Mouse (Mus musculus) intestine, embryonic 16.5 days (tissue): ENCODE data around the gene Prdm16. TPM values are rescaled to one million over a fixed set of nuclear protein-coding genes. Genes with fewer than 3 reads are reported as not detected.

Source experiments
- ATAC-seq: fragments of 200-750 bp; cut with Nextera tagmentation; 2 replicates; pipeline ENCODE4 v1.8.0; 2017; ENCODE audit warnings: moderate TSS enrichment, moderate library complexity
- H3K27ac ChIP-seq: fragments of 300-500 bp; sonication (generic); 2 replicates; pipeline ENCODE4 v1.5.1; 2014; ENCODE audit warnings: mild to moderate bottlenecking, low read length
- H3K27me3 ChIP-seq: fragments of 300-500 bp; sonication (generic); replicated peaks from 2 replicates; pipeline ENCODE4 v1.6.1; 2014; ENCODE audit warnings: low read length, control low read depth, mixed read lengths; ENCODE audit not compliant: control insufficient read depth, insufficient read depth
- H3K36me3 ChIP-seq: fragments of 300-500 bp; sonication (generic); 2 replicates; pipeline ENCODE4 v1.6.1; 2014; ENCODE audit warnings: low read length, control low read depth; ENCODE audit not compliant: control insufficient read depth, insufficient read depth
- H3K4me1 ChIP-seq: fragments of 300-500 bp; sonication (generic); 2 replicates; pipeline ENCODE4 v1.6.1; 2014; ENCODE audit warnings: low read length, control low read depth, mixed read lengths; ENCODE audit not compliant: control insufficient read depth, insufficient read depth
- H3K4me2 ChIP-seq: fragments of 300-500 bp; sonication (generic); 2 replicates; pipeline ENCODE4 v1.6.1; 2014; ENCODE audit warnings: low read depth, low read length, control low read depth
- H3K4me3 ChIP-seq: fragments of 300-500 bp; sonication (generic); 2 replicates; pipeline ENCODE4 v1.5.1; 2014; ENCODE audit warnings: mild to moderate bottlenecking, low read length
- H3K9ac ChIP-seq: fragments of 300-500 bp; sonication (generic); 2 replicates; pipeline ENCODE4 v1.6.1; 2014; ENCODE audit warnings: low read depth, low read length
- H3K9me3 ChIP-seq: fragments of 300-500 bp; sonication (generic); 2 replicates; pipeline ENCODE4 v1.6.1; 2016; ENCODE audit warnings: low read length, control low read depth; ENCODE audit not compliant: control insufficient read depth
- WGBS: fragments of 180-500 bp; shearing (Covaris S2); extraction: QIAGEN DNeasy Blood & Tissue Kit; methylation state at CpG from one replicate; pipeline ENCODE4 v1.1.7; 2014; 5-methylcytosine and 5-hydroxymethylcytosine counted together
- polyA plus RNA-seq: library from polyadenylated mRNA; unstranded; fragments of >200 nt; fragmentation: Nextera tagmentation; extraction: Ambion mirVana; gene quantifications from 2 replicates; pipeline ENCODE4 v1.2.1, GENCODE M21; 2015

The Prdm16 gene
- polyA plus RNA-seq, 1 experiment from 2014 or later = 17.6 TPM

DNA sequence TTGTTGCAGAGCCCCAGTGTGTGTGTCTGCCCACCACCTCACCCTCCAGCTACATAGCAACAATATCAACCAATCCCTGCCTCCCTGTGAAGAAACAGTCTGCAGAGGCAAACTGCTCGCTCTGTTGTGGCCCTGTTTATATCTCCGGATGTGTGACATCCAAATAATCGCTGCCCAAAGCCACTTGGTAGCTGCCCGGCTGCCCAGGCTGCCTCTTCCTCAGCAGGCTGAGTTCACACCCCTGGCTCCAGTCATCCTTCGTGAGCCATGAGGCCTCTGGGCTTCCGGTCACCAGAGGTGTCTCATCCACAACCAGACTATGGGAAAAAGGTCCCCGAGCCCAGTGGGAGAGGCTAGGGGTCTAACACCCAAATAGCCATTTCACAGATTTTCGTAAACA lies 164.1 kb downstream of the Prdm16 start:
- Histone ChIP-seq H3K4me1 (peaks cover 16% of the 10 kb centered on the region), H3K27me3 (0 out of 2 replicates have a peak, but pooled peaks cover 2% of the 10 kb centered on the region), H3K27ac (no peak overlapping the region), H3K4me3 (no peak overlapping the region), H3K9ac (no peak overlapping the region), H3K4me2 (no peak overlapping the region), H3K36me3 (no peaks in the 10 kb centered on the region), H3K9me3 (no peaks in the 10 kb centered on the region)
- no peak for ATAC-seq
- 22% methylated on average over 8 of the region's 8 CpGs for WGBS

DNA sequence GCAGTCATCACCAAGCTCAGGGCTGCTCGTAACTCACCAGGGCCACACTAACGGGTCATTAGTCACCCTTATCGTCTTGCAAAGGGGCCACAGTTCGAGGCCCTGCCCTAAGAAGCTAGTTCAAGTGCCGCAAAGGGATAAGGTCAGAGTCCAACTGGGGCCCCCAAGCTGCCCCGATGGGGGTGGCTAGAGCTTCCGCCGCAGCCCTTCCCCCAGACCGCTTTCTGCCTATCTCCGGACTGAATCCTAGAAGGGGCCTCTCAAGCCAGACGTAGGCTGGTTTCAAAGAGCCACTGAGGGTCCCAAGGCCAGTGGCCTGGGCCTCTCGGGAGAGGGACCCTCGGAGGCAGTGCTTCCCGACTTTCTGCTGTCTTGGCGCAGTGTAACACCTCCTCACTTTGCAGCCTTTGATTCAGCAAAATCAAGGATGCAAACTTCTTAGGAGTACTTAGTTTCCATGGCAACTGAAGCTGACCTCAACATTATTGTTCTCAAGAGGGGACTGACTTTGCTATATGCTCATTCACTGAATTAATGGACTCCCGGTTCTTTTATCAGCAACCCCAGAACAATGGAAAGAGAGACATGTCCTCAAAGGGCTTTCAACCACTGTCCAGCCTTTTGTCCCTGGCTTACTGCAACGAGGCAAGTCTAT lies 165.1 kb downstream of the Prdm16 start:
- Histone ChIP-seq H3K9ac (no peak overlapping the region), H3K36me3 (no peaks in the 10 kb centered on the region), H3K27ac (peak overlapping the region; percentile 89), H3K4me2 (peak overlapping the region; percentile 31; the same call in 1 of the 2 replicates), H3K9me3 (no peaks in the 10 kb centered on the region), H3K4me3 (peak overlapping the region; percentile 10; the same call in 1 of the 2 replicates), H3K27me3 (0 out of 2 replicates have a peak, but pooled peaks cover 2% of the 10 kb centered on the region), H3K4me1 (peaks cover 16% of the 10 kb centered on the region)
- ATAC-seq = peak; percentile 96
- WGBS = 18% methylated on average over 17 of the region's 17 CpGs

DNA sequence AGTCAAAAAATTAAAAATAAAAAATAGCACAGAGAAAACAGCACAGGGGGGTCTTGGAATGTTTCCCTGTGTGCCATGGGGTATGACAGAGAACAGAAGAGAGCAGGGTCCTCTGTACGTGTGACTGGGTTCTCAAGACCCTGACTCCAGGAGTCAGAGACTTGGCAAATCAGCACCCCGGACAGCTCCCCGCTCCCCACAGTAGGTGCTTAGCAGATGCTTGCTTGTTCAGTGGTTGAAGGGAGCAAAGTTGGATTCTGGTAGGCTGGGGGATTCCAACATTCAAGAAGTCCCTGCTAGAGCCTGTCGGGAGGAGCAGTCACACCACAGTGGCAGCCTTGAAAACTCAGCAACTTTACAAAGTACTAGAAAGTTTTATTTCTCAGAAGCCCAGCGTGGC lies 170.4 kb downstream of the Prdm16 start:
- no peak overlapping the region for H3K27ac ChIP-seq
- H3K27me3 ChIP-seq = no peaks in the 10 kb centered on the region
- no peak overlapping the region for H3K9ac ChIP-seq
- H3K4me2 ChIP-seq = no peak overlapping the region
- no peaks in the 10 kb centered on the region for H3K36me3 ChIP-seq
- peaks cover 3% of the 10 kb centered on the region; the same call in 1 of the 2 replicates for H3K4me1 ChIP-seq
- H3K4me3 ChIP-seq = no peak overlapping the region
- ATAC-seq = no peak
- H3K9me3 ChIP-seq = no peaks in the 10 kb centered on the region
- WGBS = 36% methylated on average over 5 of the region's 5 CpGs

DNA sequence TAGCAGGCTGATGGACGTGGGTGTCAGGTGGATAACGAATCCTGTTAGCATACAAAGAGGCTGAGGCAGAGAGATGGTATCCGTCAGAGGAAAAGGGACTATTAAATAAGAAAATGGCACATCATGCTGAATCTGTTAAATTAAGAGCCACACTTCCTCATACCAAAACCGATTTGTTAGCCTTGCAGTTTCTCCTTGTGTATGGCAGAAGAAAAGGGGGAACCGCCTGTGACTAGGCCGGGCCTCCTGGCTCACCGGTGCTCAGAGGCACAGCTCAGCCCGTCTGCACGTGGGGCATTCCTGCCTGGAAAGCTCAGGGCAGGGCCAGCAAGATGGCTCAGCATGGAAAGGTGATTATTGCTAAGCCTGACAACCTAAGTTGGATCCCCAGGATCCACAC lies 171.6 kb downstream of the Prdm16 start:
- Histone ChIP-seq H3K9me3 (no peaks in the 10 kb centered on the region), H3K27me3 (no peaks in the 10 kb centered on the region), H3K27ac (no peak overlapping the region), H3K9ac (no peak overlapping the region), H3K4me2 (no peak overlapping the region), H3K4me1 (peaks cover 3% of the 10 kb centered on the region; the same call in 1 of the 2 replicates), H3K36me3 (no peaks in the 10 kb centered on the region), H3K4me3 (no peak overlapping the region)
- 57% methylated on average over 9 of the region's 9 CpGs for WGBS
- no peak for ATAC-seq

DNA sequence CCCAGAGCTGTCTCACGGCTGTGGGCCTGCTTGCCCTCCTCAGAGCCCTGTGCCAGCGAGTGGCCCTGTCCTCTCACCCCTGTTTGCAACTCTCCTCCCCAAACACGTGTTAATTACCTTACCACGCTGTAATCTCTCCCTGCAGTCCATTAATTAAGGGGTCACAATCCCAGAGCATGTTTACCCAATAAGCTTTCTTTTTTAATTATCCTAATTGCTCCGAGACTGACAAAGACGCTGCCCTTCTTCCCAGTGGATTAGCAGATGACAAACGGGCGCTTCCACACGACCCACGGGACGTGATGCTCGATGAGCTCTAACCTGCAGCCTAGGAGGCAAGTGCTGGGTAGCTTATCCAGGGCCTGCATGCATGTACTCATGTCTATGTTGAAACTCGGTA lies 176.7 kb downstream of the Prdm16 start:
- Histone ChIP-seq H3K4me3 (no peak overlapping the region), H3K9ac (no peak overlapping the region), H3K4me2 (no peak overlapping the region), H3K27ac (no peak overlapping the region), H3K27me3 (no peaks in the 10 kb centered on the region; the same call in 1 of the 2 replicates), H3K36me3 (no peaks in the 10 kb centered on the region), H3K4me1 (no peaks in the 10 kb centered on the region), H3K9me3 (no peaks in the 10 kb centered on the region)
- WGBS = 64% methylated on average over 13 of the region's 13 CpGs
- no peak for ATAC-seq

DNA sequence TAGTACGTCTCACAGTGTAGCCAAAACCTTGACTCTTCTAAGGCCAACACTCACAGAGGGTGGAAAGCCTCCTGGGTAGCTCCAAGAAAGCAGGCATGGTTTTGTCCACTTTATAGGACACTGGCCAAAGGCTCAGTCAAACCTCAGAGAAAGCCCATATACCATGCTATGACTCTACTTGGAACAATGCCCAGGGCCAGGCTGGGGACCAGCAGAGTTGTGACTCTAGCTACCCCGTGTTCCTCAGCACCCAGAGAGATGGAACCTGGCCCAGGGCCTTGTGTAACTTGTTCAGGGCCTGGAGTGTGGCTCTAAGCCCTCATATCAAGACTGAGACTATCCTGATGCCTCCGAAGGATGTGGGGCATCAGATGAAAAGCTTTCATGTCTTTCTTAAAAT lies 178.9 kb downstream of the Prdm16 start:
- no peak for ATAC-seq
- Histone ChIP-seq H3K4me1 (no peaks in the 10 kb centered on the region), H3K4me3 (no peak overlapping the region), H3K27ac (no peak overlapping the region), H3K9ac (no peak overlapping the region), H3K27me3 (no peaks in the 10 kb centered on the region; the same call in 1 of the 2 replicates), H3K36me3 (no peaks in the 10 kb centered on the region), H3K9me3 (no peaks in the 10 kb centered on the region), H3K4me2 (no peak overlapping the region)
- 88% methylated on average over 3 of the region's 3 CpGs for WGBS

DNA sequence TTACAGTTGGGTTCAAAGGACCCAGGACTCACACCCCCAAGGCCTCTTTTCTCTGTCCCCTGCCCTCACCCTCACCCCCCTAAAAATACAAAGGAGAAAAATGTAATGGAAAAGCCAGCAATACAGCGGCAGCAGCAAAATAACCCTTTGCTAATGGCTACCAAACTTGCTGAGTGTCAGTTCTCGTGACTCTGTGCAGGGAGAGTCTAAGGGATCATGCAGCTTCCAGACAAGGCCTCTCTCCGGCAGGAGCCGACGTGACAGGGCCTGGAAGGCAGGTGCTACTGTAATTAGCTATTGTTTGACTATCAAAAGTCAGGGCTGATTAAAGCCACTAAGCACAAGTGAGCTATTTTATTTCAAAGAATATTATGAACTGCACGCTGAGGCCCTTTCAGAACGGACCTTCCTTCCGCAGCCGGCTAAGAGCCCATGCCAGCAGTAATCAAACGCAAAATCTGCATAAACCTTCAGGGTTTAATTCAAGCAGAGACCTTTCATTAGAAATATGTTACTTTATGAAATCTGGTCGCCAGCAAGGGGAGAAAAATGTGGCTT lies 180.3 kb downstream of the Prdm16 start:
- H3K9ac ChIP-seq = no peak overlapping the region
- peak; percentile 49; the same call in 1 of the 2 replicates for ATAC-seq
- no peaks in the 10 kb centered on the region for H3K36me3 ChIP-seq
- H3K4me2 ChIP-seq = no peak overlapping the region
- H3K27ac ChIP-seq = no peak overlapping the region
- H3K9me3 ChIP-seq = no peaks in the 10 kb centered on the region
- no peaks in the 10 kb centered on the region; the same call in 1 of the 2 replicates for H3K27me3 ChIP-seq
- no peak overlapping the region for H3K4me3 ChIP-seq
- 60% methylated on average over 11 of the region's 11 CpGs for WGBS
- H3K4me1 ChIP-seq = no peaks in the 10 kb centered on the region

DNA sequence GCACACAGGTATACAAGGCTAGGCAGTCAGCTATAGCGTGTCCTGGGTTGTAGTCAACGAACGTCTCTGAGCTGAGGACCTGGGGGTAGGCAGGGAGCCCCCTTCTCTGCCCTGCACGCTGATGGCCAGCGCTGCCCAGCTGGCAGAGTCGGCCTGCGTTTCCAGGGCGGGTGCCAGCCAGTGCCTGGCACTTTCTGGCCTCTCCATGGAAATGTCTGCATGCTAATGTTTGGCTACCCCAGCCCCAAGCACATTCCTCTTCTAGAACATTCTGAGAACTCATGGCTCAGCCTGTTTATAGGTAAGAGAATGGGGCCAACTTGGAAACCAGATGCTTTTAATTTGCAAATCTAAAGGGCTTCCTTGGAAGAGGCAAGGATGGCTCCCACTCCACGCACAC lies 186.2 kb downstream of the Prdm16 start:
- Histone ChIP-seq H3K4me2 (no peak overlapping the region), H3K27ac (no peak overlapping the region), H3K9ac (no peak overlapping the region), H3K36me3 (no peaks in the 10 kb centered on the region), H3K4me1 (0 out of 2 replicates have a peak, but pooled peaks cover 4% of the 10 kb centered on the region), H3K9me3 (no peaks in the 10 kb centered on the region), H3K27me3 (no peaks in the 10 kb centered on the region), H3K4me3 (no peak overlapping the region)
- no peak for ATAC-seq
- WGBS = 94% methylated on average over 9 of the region's 9 CpGs

DNA sequence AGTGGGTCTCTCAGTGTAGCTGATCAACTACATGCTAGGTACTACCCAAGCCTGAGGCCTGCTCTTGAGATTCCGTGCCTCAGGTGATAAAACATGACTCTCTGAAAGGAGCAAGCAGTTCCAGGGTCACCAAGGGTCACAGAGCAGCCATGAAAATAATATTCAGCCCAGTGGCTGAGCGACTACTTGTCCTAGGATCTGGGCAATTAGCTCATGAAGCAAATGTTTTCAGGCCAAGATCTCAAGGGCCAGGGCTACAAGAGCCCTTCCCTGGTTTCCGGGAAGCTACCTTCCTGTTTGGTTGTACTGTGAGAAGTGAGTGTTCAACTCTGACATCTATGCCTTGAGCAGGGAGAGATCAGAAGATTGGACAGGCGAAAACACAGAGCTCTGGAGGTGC lies 186.6 kb downstream of the Prdm16 start:
- 0 out of 2 replicates have a peak, but pooled peaks cover 4% of the 10 kb centered on the region for H3K4me1 ChIP-seq

More for the DNA sequence above, 186.6 kb downstream of the Prdm16 start:
- H3K36me3 ChIP-seq = no peaks in the 10 kb centered on the region
- no peak overlapping the region for H3K4me2 ChIP-seq
- 0 out of 2 replicates have a peak, but pooled peaks have one; percentile 3 for ATAC-seq
- H3K4me3 ChIP-seq = no peak overlapping the region
- no peak overlapping the region for H3K27ac ChIP-seq
- H3K9ac ChIP-seq = no peak overlapping the region
- H3K27me3 ChIP-seq = no peaks in the 10 kb centered on the region
- WGBS = 79% methylated on average over 4 of the region's 4 CpGs
- H3K9me3 ChIP-seq = no peaks in the 10 kb centered on the region
